Mouse (Mus musculus): ENCODE measurements around the gene Olig3. TPM values are rescaled to one million over a fixed set of nuclear protein-coding genes. Genes with fewer than 3 reads are reported as not detected.

Gene Olig3
- polyA plus RNA-seq, 1 experiment: not detected

Other genes with a start within 250 kb of the Olig3 start
- 19.4 and 22.7 TPM in 2 replicates for gene Ifngr1, start 235.4 kb downstream of the Olig3 start, polyA plus RNA-seq (2012; rRNA removed)

Measured in frontal cortex, adult 2 months (tissue).